Mouse (Mus musculus): ENCODE results near the gene Cald1. TPM values are rescaled to one million over a fixed set of nuclear protein-coding genes. Genes with fewer than 3 reads are reported as not detected.

The Cald1 gene
- total RNA-seq, 2 experiments from 2014 or later = 0.47 TPM; not detected in 1

Other genes with a start within 250 kb of the Cald1 start
- gene Akr1b8, start 244.4 kb upstream of the Cald1 start, total RNA-seq (2015) = not detected in 2 replicates
- gene Akr1b8, start 244.4 kb upstream of the Cald1 start, total RNA-seq (2017) = not detected in 2 replicates
- 24.7 and 28.4 TPM in 2 replicates for gene Akr1b10, start 214.3 kb upstream of the Cald1 start, total RNA-seq (2015)
- 17.2 and 18.5 TPM in 2 replicates for gene Akr1b10, start 214.3 kb upstream of the Cald1 start, total RNA-seq (2017)
- gene Akr1b7, start 186.2 kb upstream of the Cald1 start, total RNA-seq (2015) = not detected in 2 replicates
- gene Akr1b7, start 186.2 kb upstream of the Cald1 start, total RNA-seq (2017) = not detected in 2 replicates
- gene Bpgm, start 122.3 kb upstream of the Cald1 start, total RNA-seq (2015) = 2.4 and 4.1 TPM in 2 replicates
- gene Bpgm, start 122.3 kb upstream of the Cald1 start, total RNA-seq (2017) = 10.8 and 12.4 TPM in 2 replicates
- gene Agbl3, start 181.9 kb downstream of the Cald1 start, total RNA-seq (2015) = 2.3 and 2.9 TPM in 2 replicates
- 1.1 TPM in 2 replicates for gene Agbl3, start 181.9 kb downstream of the Cald1 start, total RNA-seq (2017)

All from megakaryocyte, adult 5-6 weeks (primary cell).